Mouse (Mus musculus) embryonic facial prominence, embryonic 12.5 days (tissue): Measurements from ENCODE around the gene Lrrc38. TPM values are rescaled to one million over a fixed set of nuclear protein-coding genes. Genes with fewer than 3 reads are reported as not detected.
A peak's percentile ranks its signal among the peaks of the same experiment; 100 is the strongest.

Experiments used
- ATAC-seq: fragments of 200-750 bp; cut with Nextera tagmentation; 2 replicates; pipeline ENCODE4 v1.8.0; 2017; ENCODE audit not compliant: insufficient number of reproducible peaks, insufficient read depth, low FRiP score, low TSS enrichment
- H3K27ac ChIP-seq: fragments of 300-500 bp; sonication (generic); 2 replicates; pipeline ENCODE4 v1.5.1; 2016; ENCODE audit warnings: mild to moderate bottlenecking
- H3K27me3 ChIP-seq: fragments of 300-500 bp; sonication (generic); 2 replicates; pipeline ENCODE4 v1.6.1; 2016; ENCODE audit warnings: mild to moderate bottlenecking, moderate library complexity
- H3K36me3 ChIP-seq: fragments of 300-500 bp; sonication (generic); 2 replicates; pipeline ENCODE4 v1.6.1; 2016; ENCODE audit warnings: mild to moderate bottlenecking
- H3K4me1 ChIP-seq: fragments of 300-500 bp; sonication (generic); 2 replicates; pipeline ENCODE4 v1.6.1; 2016
- H3K4me2 ChIP-seq: fragments of 300-500 bp; sonication (generic); replicated peaks from 2 replicates; pipeline ENCODE4 v1.6.1; 2016; ENCODE audit warnings: mild to moderate bottlenecking, moderate library complexity
- H3K4me3 ChIP-seq: fragments of 300-500 bp; sonication (generic); 2 replicates; pipeline ENCODE4 v1.5.1; 2016; ENCODE audit warnings: mild to moderate bottlenecking
- H3K9ac ChIP-seq: fragments of 300-500 bp; sonication (generic); 2 replicates; pipeline ENCODE4 v1.6.1; 2016; ENCODE audit warnings: mild to moderate bottlenecking, moderate library complexity
- H3K9me3 ChIP-seq: fragments of 300-500 bp; sonication (generic); 2 replicates; pipeline ENCODE4 v1.6.1; 2016; ENCODE audit warnings: mild to moderate bottlenecking, moderate library complexity
- WGBS: fragments of 180-500 bp; shearing (Covaris S2); methylation state at CpG from one replicate; pipeline ENCODE4 v1.1.7; 2016; 5-methylcytosine and 5-hydroxymethylcytosine counted together
- polyA plus RNA-seq: library from polyadenylated mRNA; unstranded; fragments of >200 nt; fragmentation: Nextera tagmentation; extraction: Ambion mirVana; gene quantifications from 2 replicates; pipeline ENCODE4 v1.2.1, GENCODE M21; 2016

Gene Lrrc38
- polyA plus RNA-seq, 1 experiment from 2014 or later = 0.40 TPM

- WGBS = under 1% methylated on average over 50 of the region's 50 CpGs
- H3K9ac ChIP-seq = no peak within 1 kb of the TSS
- peak within 1 kb of the TSS; percentile 78 for H3K27ac ChIP-seq
- no peaks in the 10 kb centered on the region for H3K4me1 ChIP-seq
- H3K36me3 ChIP-seq = peaks cover 31% of the 10 kb centered on the region
- H3K4me3 ChIP-seq = peak within 1 kb of the TSS; percentile 49
- H3K9me3 ChIP-seq = peaks cover 5% of the 10 kb centered on the region; the same call in 1 of the 2 replicates
- no peaks in the 10 kb centered on the region for H3K27me3 ChIP-seq
- peak within 1 kb of the TSS; percentile 48 for H3K4me2 ChIP-seq
- peak; percentile 85 for ATAC-seq
These were observed 62.9 kb downstream of the Lrrc38 start, which contains the start of gene Pramef8 for GRCm38 (mm10) chr4:143412219-143413092. TSS of gene Pramef8 (plus strand) at chr4:143412426.

GRCm38 (mm10) chr4:143413621-143414020 lies 64.1 kb downstream of the Lrrc38 start:
- Histone ChIP-seq H3K4me1 (no peaks in the 10 kb centered on the region), H3K4me2 (no peak overlapping the region), H3K9ac (no peak overlapping the region), H3K27ac (no peak overlapping the region), H3K36me3 (peaks cover 43% of the 10 kb centered on the region), H3K9me3 (peaks cover 5% of the 10 kb centered on the region; the same call in 1 of the 2 replicates), H3K27me3 (no peaks in the 10 kb centered on the region), H3K4me3 (no peak overlapping the region)
- no peak for ATAC-seq
- 90% methylated on average over 1 of the region's 1 CpGs for WGBS

GRCm38 (mm10) chr4:143414121-143414520 lies 64.6 kb downstream of the Lrrc38 start:
- Histone ChIP-seq H3K4me1 (no peaks in the 10 kb centered on the region), H3K4me3 (no peak overlapping the region), H3K9me3 (peaks cover 5% of the 10 kb centered on the region; the same call in 1 of the 2 replicates), H3K27me3 (no peaks in the 10 kb centered on the region), H3K9ac (no peak overlapping the region), H3K4me2 (no peak overlapping the region), H3K27ac (no peak overlapping the region), H3K36me3 (peaks cover 48% of the 10 kb centered on the region)
- ATAC-seq = no peak
- 94% methylated on average over 3 of the region's 3 CpGs for WGBS

Other genes starting within 250 kb of the Lrrc38 start
- gene Prdm2, start 136.8 kb upstream of the Lrrc38 start, polyA plus RNA-seq = 15.9 and 16.6 TPM in 2 replicates
- 37.1 and 39.0 TPM in 2 replicates for gene Pdpn, start 50.2 kb upstream of the Lrrc38 start, polyA plus RNA-seq
- gene Pramel1, start 44.7 kb downstream of the Lrrc38 start, polyA plus RNA-seq = not detected in 2 replicates
- 25.4 and 25.5 TPM in 2 replicates for gene Pramef8, start 62.7 kb downstream of the Lrrc38 start, polyA plus RNA-seq
- gene Oog4, start 100.6 kb downstream of the Lrrc38 start, polyA plus RNA-seq = not detected in 2 replicates
- gene Gm13043, start 161.6 kb downstream of the Lrrc38 start, polyA plus RNA-seq = not detected in 2 replicates
- not detected in 2 replicates for gene Gm13040, start 186.2 kb downstream of the Lrrc38 start, polyA plus RNA-seq
- gene BC080695, start 201.9 kb downstream of the Lrrc38 start, polyA plus RNA-seq = not detected in 2 replicates
- not detected in 2 replicates for gene Gm13057, start 202.0 kb downstream of the Lrrc38 start, polyA plus RNA-seq